Mouse (Mus musculus) cerebellum, adult 8-10 months (tissue): ENCODE measurements around the gene Brpf1.

Experiments used
- DNase-seq: peaks from one replicate; pipeline ENCODE4 v3.0.0; 2022

The Brpf1 gene

GRCm38 (mm10) chr6:113306986-113307349 is at the start of gene Brpf1:
Gene Brpf1 (plus strand): TSS chr6:113307137.
- DNase-seq = no peak

- no peak for DNase-seq
These were observed 45.6 kb upstream of the Brpf1 start for GRCm38 (mm10) chr6:113261174-113261858.

- DNase-seq = no peak
These were observed 43.4 kb upstream of the Brpf1 start for GRCm38 (mm10) chr6:113263531-113263930.

GRCm38 (mm10) chr6:113264429-113264828 is 42.5 kb upstream of the Brpf1 start:
- no peak for DNase-seq

GRCm38 (mm10) chr6:113266996-113267655 is 39.8 kb upstream of the Brpf1 start:
- no peak for DNase-seq

GRCm38 (mm10) chr6:113267988-113268387 is 38.9 kb upstream of the Brpf1 start:
- DNase-seq = no peak

GRCm38 (mm10) chr6:113272365-113272764 is 34.6 kb upstream of the Brpf1 start:
- no peak for DNase-seq

GRCm38 (mm10) chr6:113276846-113277245 is 30.1 kb upstream of the Brpf1 start:
- no peak for DNase-seq

- no peak for DNase-seq
These were observed 25.3 kb upstream of the Brpf1 start for GRCm38 (mm10) chr6:113281676-113282075.

- peak; percentile 36 for DNase-seq
These were observed 24.7 kb upstream of the Brpf1 start, which contains the start of gene Cpne9 for GRCm38 (mm10) chr6:113282101-113282802. Gene Cpne9 (plus strand): TSS chr6:113282307.

- peak; percentile 32 for DNase-seq
These were observed 24.0 kb upstream of the Brpf1 start for GRCm38 (mm10) chr6:113282969-113283368.

GRCm38 (mm10) chr6:113283500-113283899 is 23.4 kb upstream of the Brpf1 start:
- peak; percentile 26 for DNase-seq

- no peak for DNase-seq
These were observed 22.0 kb upstream of the Brpf1 start for GRCm38 (mm10) chr6:113284931-113285330.

GRCm38 (mm10) chr6:113286316-113286715 is 20.6 kb upstream of the Brpf1 start:
- no peak for DNase-seq

GRCm38 (mm10) chr6:113287236-113287635 is 19.7 kb upstream of the Brpf1 start:
- no peak for DNase-seq

- DNase-seq = no peak
These were observed 17.6 kb upstream of the Brpf1 start for GRCm38 (mm10) chr6:113289346-113289745.

- DNase-seq = no peak
These were observed 16.6 kb upstream of the Brpf1 start for GRCm38 (mm10) chr6:113290346-113290745.

- DNase-seq = no peak
These were observed 14.0 kb upstream of the Brpf1 start for GRCm38 (mm10) chr6:113292938-113293337.

- DNase-seq = no peak
These were observed 10.9 kb upstream of the Brpf1 start for GRCm38 (mm10) chr6:113296046-113296445.

GRCm38 (mm10) chr6:113296639-113297038 is 10.3 kb upstream of the Brpf1 start:
- DNase-seq = no peak

GRCm38 (mm10) chr6:113301350-113301749 is 5.6 kb upstream of the Brpf1 start:
- DNase-seq = no peak

GRCm38 (mm10) chr6:113302258-113302657 is 4.7 kb upstream of the Brpf1 start:
- DNase-seq = no peak

GRCm38 (mm10) chr6:113306322-113306985 is 483 bp upstream of the Brpf1 start:
- peak; percentile 99 for DNase-seq
